Mouse (Mus musculus) neural tube, embryonic 11.5 days (tissue): ENCODE data around the gene Psmd7. TPM values are rescaled to one million over a fixed set of nuclear protein-coding genes. Genes with fewer than 3 reads are reported as not detected.

ENCODE experiments used
- microRNA counts: library from miRNA; unstranded; fragments of <30 nt; microRNA quantifications from one replicate; lab custom pipeline; 2015
- microRNA-seq: library from miRNA; unstranded; fragments of <30 nt; microRNA quantifications from one replicate; pipeline ENCODE4, GENCODE M21; 2016
- polyA plus RNA-seq: library from polyadenylated mRNA; unstranded; fragments of >200 nt; fragmentation: Nextera tagmentation; extraction: Ambion mirVana; gene quantifications from 2 replicates; pipeline ENCODE4 v1.2.1, GENCODE M21; 2014

Gene Psmd7
- polyA plus RNA-seq, 1 experiment from 2014 or later = 339 TPM

MicroRNAs within 50 kb of the gene (microRNA counts, 519-probe panel; counts per million panel counts)
- 4,733 counts per million, percentile 85 among the panel's probes with 10 or more counts for microRNA mmu-miR-140 (lab: Ali Mortazavi, UCI)

Small RNAs within 50 kb of the gene (microRNA-seq; reads per million reads assigned to microRNA genes)
- 4,426 reads per million, percentile 90 among the genes with 10 or more reads in this experiment for gene Mir140

Other genes starting within 250 kb of the Psmd7 start
- gene Nqo1, start 185.3 kb downstream of the Psmd7 start, polyA plus RNA-seq = 5.1 and 5.9 TPM in 2 replicates
- 70.3 and 82.5 TPM in 2 replicates for gene Nob1, start 163.4 kb downstream of the Psmd7 start, polyA plus RNA-seq
- 70.6 and 76.2 TPM in 2 replicates for gene Wwp2, start 152.1 kb downstream of the Psmd7 start, polyA plus RNA-seq